Mouse (Mus musculus) stomach, postnatal 0 days (tissue): Measurements from ENCODE around the gene Wipf1.

Source experiments
- CTCF ChIP-seq: IDR thresholded peaks from 2 replicates; pipeline ENCODE4 v1.5.1; 2016; ENCODE audit warnings: antibody characterized with exemption, low read depth, mild to moderate bottlenecking, moderate library complexity
- EP300 ChIP-seq: optimal IDR thresholded peaks from 2 replicates; pipeline ENCODE3; 2016; ENCODE audit warnings: antibody characterized with exemption

- TF ChIP-seq CTCF = no peak
- no peak for TF ChIP-seq EP300
Observed at GRCm38 (mm10) chr2:73435847-73436246, 93.7 kb downstream of the Wipf1 start.
